Mouse (Mus musculus): ENCODE results near the gene Zp1.
A peak's percentile ranks its signal among the peaks of the same experiment; 100 is the strongest.

Gene Zp1

DNA sequence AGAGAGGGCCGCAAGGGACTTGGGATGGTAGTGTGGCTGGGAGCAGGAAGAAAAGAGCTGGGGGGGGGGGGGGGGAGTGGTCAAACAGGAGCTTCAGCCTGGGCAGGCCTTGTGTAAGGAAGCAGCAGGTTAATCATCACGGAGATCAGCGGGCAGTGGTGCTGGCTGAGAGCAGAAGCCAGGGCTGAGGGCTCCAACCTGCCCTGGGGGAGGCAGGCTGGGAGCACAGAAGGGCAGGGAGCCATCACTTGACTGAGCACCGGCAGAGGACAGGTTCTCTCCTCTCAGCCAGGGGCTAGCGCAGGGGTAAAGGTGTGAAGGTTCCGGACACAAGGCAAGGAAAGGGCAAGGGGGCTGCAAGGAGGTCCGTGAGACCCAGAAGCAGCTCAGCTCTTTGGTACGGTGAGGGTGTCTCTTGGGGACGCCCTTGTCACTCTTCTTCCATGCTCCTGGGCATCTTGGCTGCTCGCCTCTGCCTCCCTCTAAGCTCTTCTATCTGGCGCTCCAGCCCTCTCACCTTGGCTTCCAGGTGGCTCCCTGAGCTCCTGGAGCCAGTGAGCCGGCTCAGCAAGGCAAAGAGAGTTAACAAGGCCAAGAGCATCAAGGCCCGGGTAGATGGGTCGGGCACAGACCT, 49.0 kb downstream of the Zp1 start:
- DNase-seq (ENCODE audit: low read depth), result no peak

GRCm38 (mm10) chr19:10870676-10871075, 49.8 kb downstream of the Zp1 start:
- DNase-seq (ENCODE audit: low read depth), result no peak

GRCm38 (mm10) chr19:10869886-10870527, 50.4 kb downstream of the Zp1 start, which contains the start of gene Tmem132a:
TSS of gene Tmem132a (minus strand) at chr19:10869940.
- no peak for DNase-seq (ENCODE audit: low read depth)

DNA sequence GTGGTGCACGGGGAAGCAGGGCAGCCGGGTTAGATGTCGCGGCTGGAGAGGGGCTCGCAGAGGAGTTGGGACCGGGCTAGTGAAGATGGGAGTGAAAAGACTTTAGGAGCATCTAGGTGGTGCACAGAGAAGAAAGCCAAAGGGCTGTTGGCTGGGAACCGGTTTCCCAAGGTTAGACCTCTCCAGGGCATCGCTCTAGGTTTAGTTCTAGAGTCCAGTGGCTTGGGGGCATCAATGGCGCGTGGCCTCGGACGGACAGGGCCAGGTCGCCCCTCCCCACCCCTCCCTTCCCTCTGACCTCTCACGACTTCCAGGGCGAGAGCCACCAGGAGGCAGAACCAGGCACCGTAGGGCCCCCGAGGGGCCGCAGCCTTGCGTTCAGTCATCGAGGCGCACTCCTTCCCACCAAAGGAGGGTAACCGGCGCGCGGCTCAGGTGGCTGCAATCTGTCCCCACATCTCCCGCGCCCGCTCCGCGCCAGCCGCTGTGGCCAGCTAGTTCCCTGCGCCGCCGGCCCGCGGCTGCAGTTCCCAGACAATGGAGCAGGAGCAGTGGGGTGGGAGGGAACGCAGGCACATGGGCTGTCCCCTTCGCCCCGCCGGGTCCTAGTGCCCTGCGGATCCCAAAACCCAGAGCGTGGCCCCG, 51.1 kb downstream of the Zp1 start:
- DNase-seq (ENCODE audit: low read depth), result peak; percentile 47

GRCm38 (mm10) chr19:10868623-10869141, 51.8 kb downstream of the Zp1 start:
- DNase-seq (ENCODE audit: low read depth), result no peak

- no peak for DNase-seq (ENCODE audit: low read depth)
Measured at GRCm38 (mm10) chr19:10867946-10868622, 52.3 kb downstream of the Zp1 start.

DNA sequence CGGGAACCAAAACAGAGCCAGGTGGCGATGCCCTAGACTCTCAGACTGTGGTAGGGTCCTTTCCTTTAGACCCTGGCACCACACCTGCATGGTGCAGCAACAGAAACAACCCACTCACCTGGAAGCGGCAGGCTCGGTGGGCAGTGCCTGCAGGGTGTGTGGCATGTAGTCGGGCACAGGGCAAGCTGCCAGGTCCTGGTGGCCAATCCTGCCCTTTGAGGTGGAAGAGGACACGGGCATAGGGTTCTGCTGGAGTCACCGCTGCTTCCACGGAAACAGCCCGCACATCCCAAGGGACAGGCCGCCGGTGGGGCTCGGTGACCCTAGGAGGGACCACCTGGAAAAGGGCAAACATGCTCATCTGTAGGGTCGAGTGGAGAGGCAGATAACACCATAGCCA, 54.1 kb downstream of the Zp1 start:
- no peak for DNase-seq (ENCODE audit: low read depth)
